Mouse (Mus musculus) mesoderm, embryonic 11.5 days (tissue): ENCODE measurements around the gene Dazap1.
"Not testable (repeated sequence)": the region's sequence is repeated elsewhere in the genome, so short reads cannot be mapped to it uniquely, and the experiment has no call there.

Source experiments
- DNase-seq: peaks from one replicate; pipeline ENCODE4 v3.0.0-alpha.2; 2012; ENCODE audit warnings: low read depth, low spot score

Dazap1 gene

GRCm38 (mm10) chr10:80260642-80261584, at the start of gene Dazap1, which contains the start of gene Gamt:
Gene Dazap1, plus strand, starts transcription at chr10:80261486.
Gene Gamt, minus strand, starts transcription at chr10:80261012.
- DNase-seq = peak; percentile 94

- DNase-seq = not testable (repeated sequence)
Measured at GRCm38 (mm10) chr10:80211547-80212103, 49.7 kb upstream of the Dazap1 start.

DNA sequence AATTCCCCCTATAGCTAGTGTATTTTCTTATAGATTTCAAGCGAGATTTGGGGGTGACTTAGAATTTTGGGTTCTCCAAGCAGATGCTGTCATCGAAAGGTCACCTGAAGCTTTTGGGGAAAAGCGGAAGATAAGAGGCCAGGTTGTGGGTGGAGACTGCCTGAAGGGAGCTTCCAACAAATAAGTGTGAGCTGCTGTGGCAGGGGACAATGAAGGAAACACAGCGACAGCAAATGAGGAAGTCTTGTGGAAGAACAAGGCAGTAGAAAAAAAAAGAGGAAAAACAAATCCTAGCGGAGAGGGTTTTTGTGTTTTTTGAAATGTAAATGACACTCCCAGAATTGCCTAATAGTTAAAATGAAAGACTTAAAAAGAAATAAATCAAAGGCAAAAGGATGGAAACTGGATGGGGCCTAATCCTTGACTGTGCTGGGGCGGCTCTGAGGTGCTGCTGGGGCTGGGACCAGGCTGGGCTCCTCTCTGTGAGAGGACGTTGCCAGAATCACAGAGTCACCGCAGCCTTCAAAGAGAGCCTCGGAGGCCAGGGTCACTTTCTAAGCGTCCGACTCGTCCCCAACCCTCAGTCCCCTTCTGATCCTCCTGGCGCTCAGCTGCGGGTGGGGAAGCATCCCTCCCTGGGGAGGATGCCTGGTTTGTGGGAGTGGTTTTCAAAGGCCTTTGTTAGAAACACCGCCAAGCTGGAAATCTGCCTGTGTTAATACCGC, 46.1 kb upstream of the Dazap1 start:
- DNase-seq = no peak

GRCm38 (mm10) chr10:80220676-80221075, 40.6 kb upstream of the Dazap1 start:
- DNase-seq = no peak

- not testable (repeated sequence) for DNase-seq
Measured at GRCm38 (mm10) chr10:80223137-80223536, 38.1 kb upstream of the Dazap1 start.

GRCm38 (mm10) chr10:80226071-80226415, 35.2 kb upstream of the Dazap1 start:
- no peak for DNase-seq

GRCm38 (mm10) chr10:80226416-80227165, 34.7 kb upstream of the Dazap1 start, which contains the start of gene Mum1:
Gene Mum1, plus strand, starts transcription at chr10:80226434.
- DNase-seq = peak; percentile 99

DNA sequence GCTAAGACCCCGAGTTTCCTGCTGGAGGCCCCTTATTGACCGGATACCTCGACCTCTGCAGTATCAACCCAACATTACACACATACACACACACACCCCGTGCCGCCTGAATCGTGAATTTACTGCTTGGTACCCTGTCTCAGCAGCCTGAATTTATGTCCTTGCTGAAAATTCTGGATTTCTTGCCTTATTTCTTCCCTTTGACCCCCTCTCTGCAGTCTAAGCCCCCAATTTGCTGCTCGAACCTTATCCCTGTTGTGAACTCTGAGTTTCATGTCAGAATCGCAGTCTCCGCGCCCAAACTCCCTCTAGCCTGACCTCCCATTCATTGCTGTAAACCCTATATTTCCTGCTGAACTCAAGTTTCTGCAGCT, 34.1 kb upstream of the Dazap1 start:
- no peak for DNase-seq

DNA sequence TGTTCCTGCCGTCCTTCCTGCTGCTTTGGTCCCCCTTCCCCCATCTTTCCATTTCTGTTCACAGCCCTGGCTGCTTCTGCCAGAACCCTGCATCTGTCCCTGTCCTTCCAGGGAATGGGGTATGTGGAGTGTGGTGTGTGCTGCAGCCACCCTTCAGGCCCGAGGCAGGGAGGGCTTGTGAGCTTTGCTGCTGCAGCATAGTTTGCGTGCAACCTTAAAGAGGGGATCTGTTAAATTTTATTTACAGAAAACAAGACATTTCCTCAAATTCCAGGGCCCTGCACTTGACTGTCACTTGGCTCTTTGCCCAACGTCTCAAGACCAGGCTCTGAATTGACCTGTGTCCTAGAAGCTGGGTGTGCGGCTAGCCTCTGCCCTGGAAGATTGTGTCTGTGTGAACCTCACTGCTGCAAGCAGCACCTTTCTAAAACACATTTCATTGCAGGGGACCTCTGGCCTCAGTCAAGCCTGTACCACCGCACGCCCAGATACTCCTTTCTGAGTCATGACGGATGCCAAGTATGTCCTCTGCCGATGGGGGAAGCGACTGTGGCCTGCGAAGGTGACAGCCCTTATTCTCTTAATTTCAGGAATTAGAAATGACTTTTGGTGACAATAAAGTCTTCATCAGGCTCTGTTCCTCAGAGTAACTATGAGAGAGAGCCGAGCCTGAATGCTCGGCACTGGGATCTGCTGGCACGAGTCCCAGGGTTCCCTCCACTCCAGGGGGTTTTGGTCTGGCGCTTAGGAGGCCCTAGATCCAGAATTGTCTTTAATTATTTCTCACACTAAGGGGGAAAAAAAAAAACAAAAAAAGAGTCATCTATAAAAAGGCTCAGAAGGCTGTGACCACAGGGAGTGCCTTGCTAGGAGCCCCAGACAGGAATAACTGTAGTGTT, 33.2 kb upstream of the Dazap1 start:
- no peak for DNase-seq

DNA sequence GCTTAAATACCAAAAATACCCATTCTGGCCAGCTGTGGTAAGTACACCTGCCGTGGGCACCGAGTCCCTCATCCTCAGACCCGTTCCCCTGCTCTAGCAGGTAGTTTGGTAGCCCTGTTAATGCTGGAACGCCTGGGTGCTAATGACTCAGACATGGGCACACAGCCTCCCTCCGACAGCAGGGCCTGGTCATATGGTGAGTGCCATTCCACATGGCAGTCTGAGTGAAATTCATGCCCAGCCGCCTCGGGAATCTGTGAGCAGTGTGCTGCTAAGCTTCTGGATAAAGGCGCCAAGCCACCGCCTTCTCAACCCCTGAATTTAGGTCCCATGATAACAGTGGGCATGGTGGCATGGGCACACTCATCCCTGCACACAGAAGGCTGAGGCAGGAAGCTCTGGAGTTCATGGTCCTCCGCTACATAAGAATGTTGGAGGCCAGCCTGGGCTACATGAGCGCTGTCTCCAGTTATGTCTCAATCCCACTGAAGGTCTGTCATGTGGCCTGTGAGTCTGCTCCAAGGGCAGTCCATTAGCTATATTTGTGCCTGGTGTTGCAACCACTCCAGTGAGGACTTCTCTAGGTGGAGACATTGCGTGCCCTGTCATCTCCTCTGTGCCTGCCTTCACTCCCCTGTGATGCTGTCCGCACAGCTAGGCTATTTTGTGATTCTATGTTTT, 25.0 kb upstream of the Dazap1 start:
- no peak for DNase-seq

- no peak for DNase-seq
Measured at GRCm38 (mm10) chr10:80237020-80237419, 24.3 kb upstream of the Dazap1 start.

DNA sequence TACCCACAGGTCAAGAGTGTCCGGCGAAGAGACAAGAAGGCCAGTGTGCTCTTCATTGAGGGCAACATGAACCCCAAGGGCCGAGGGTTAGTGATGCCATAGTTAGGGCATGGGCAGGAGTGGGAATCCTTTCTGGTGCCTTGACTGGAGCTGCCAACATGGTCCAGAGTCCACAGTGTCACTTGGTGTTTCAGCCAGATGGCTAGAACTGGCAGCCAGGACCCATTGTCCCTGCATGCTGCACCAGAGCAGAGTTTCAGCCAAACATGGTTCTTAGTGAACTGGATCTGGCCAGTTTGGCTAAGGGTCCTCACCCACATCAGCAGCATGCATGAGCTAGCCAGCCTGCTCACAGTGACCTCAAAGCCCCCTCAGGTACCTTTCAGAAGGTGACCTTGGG, 23.0 kb upstream of the Dazap1 start:
- DNase-seq = no peak

DNA sequence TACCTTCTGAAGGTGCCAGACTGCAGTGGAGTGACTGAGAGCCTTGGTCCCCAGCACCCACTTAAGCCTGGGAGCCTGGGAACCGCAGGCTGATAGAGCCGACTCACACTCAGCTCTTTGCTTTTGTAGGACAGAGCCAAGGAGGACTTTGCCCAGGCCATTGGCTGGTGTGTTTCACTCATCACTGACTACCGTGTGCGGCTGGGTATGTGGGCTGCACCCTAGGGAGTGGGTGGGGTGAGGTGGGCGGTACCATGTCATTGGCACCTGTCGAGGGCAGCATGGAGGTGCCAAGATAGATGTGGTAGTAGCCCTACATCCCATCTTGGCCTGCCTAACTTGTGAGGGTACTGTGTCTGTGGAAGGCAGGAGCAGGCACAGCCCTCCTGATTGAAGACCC, 21.5 kb upstream of the Dazap1 start:
- DNase-seq = no peak

DNA sequence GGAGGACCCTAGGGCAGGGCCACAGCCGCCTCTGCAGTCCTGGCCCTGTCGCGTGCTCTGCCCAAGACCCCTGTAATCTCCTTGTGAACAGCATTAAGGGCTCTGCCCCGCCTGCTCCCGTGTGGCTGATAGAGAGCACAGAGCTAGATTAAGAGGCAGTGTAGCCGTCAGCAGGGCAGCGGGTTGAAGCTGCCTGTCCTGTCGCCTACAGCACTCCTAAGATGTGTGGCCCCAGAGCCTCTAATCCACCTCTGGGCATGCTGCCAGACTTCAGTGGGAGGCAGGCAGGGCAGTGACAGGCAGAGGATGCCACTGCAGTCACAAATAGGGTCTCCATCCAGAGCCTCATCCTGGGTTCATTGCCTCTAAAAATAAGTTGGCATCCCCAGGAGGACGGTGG, 19.2 kb upstream of the Dazap1 start:
- DNase-seq = no peak

GRCm38 (mm10) chr10:80242607-80243006, 18.7 kb upstream of the Dazap1 start:
- DNase-seq = no peak

DNA sequence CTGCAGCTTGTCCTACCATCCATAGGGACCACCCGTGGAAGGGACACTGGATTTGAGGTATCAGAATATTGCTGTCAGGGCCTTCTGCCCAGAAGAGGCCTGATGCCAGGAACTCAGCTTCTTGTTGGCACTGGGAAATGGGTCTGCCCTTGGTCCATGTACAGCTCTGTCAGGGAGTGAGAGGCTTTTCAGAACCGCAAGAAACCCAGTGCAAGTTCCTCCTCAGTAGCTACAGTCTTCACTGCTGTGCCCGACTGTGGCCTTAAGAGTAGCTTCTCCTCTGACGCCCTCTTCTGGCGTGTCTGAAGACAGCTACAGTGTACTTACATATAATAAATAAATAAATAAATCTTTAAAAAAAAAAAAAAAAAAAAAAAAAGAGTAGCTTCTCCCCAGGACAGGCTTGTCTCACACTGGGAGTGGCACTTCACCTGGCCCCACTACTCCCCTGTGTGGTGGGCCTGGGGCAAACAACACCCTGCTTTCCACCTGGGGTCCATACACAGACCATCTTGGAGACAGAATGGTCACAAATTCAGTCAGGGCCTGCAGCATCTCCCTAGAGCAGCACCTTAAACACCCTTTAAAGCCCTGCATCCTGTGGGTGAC, 16.4 kb upstream of the Dazap1 start:
- peak; percentile 60 for DNase-seq

- DNase-seq = peak; percentile 89
Measured at GRCm38 (mm10) chr10:80245600-80245999, 15.7 kb upstream of the Dazap1 start.

DNA sequence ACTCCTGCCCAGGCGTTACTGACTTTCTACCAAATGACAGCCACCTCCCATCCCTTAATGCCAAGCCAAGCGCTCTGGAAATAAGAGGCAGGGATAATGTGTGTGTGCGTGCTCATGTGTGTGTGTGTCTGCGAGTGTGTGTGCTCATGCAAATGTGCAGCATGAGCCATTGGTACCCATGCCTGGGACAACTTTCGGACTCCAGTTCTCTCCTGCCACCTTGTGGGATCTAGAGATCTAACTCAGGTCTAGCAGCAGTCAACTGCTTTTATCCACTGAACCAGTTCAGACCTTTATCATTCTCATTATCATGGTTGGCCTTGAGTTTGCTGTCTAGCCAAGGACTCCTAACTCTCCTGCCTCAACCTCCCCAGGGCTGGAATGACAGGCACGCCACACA, 13.4 kb upstream of the Dazap1 start:
- DNase-seq = no peak

- DNase-seq = not testable (repeated sequence)
Measured at GRCm38 (mm10) chr10:80248437-80248836, 12.8 kb upstream of the Dazap1 start.
